Mouse (Mus musculus): Measurements from ENCODE around the gene Samd1. TPM values are rescaled to one million over a fixed set of nuclear protein-coding genes. Genes with fewer than 3 reads are reported as not detected.

Samd1 gene
- total and polyA plus RNA-seq, 2 experiments, result 4.0 to 11.9 TPM

- H3K27ac ChIP-seq (replicated peaks; ENCODE audit: insufficient read depth, low read depth, low read length), result no peak overlapping the region
- no peak overlapping the region for H3K4me3 ChIP-seq (ENCODE audit: insufficient read depth, low read depth, low read length)
- H3K79me2 ChIP-seq (ENCODE audit: control insufficient read depth, insufficient read depth, low read length), result no peaks in the 10 kb centered on the region
- H3K27me3 ChIP-seq (ENCODE audit: control insufficient read depth, insufficient read depth, low read length), result peaks cover 7% of the 10 kb centered on the region
- no peak for DNase-seq (ENCODE audit: extremely low read depth, low read depth, low spot score)
- no peaks in the 10 kb centered on the region for H3K36me3 ChIP-seq (ENCODE audit: control insufficient read depth, insufficient read depth, low read length)
- H3K4me1 ChIP-seq (ENCODE audit: control insufficient read depth, insufficient read depth, low read length), result no peaks in the 10 kb centered on the region
- no peak overlapping the region for H3K9ac ChIP-seq (ENCODE audit: low read depth, low read length)
- 27% methylated on average over 10 of the region's 10 CpGs for WGBS
- TF ChIP-seq POLR2A (IDR thresholded peaks at IDR 0.05; ENCODE audit: extremely low read depth, insufficient read depth, low read length), result no peak
- no peak for TF ChIP-seq CTCF (IDR thresholded peaks at IDR 0.05; ENCODE audit: low read depth, low read length)
These were observed 30.0 kb downstream of the Samd1 start for GRCm38 (mm10) chr8:84027449-84027848.

GRCm38 (mm10) chr8:84029272-84029671 lies 31.8 kb downstream of the Samd1 start:
- H3K36me3 ChIP-seq (ENCODE audit: control insufficient read depth, insufficient read depth, low read length), result no peaks in the 10 kb centered on the region
- no peak for TF ChIP-seq CTCF (IDR thresholded peaks at IDR 0.05; ENCODE audit: low read depth, low read length)
- H3K4me3 ChIP-seq (ENCODE audit: insufficient read depth, low read depth, low read length), result no peak overlapping the region
- H3K79me2 ChIP-seq (ENCODE audit: control insufficient read depth, insufficient read depth, low read length), result no peaks in the 10 kb centered on the region
- H3K27ac ChIP-seq (replicated peaks; ENCODE audit: insufficient read depth, low read depth, low read length), result no peak overlapping the region
- H3K27me3 ChIP-seq (ENCODE audit: control insufficient read depth, insufficient read depth, low read length), result peaks cover 7% of the 10 kb centered on the region
- no peak overlapping the region for H3K9ac ChIP-seq (ENCODE audit: low read depth, low read length)
- H3K4me1 ChIP-seq (ENCODE audit: control insufficient read depth, insufficient read depth, low read length), result no peaks in the 10 kb centered on the region
- WGBS, result 86% methylated on average over 5 of the region's 5 CpGs
- no peak for DNase-seq (ENCODE audit: extremely low read depth, low read depth, low spot score)

GRCm38 (mm10) chr8:84032777-84033176 lies 35.3 kb downstream of the Samd1 start:
- Histone ChIP-seq H3K4me1 (ENCODE audit: control insufficient read depth, insufficient read depth, low read length) (no peaks in the 10 kb centered on the region), H3K4me3 (ENCODE audit: insufficient read depth, low read depth, low read length) (no peak overlapping the region), H3K27ac (replicated peaks; ENCODE audit: insufficient read depth, low read depth, low read length) (no peak overlapping the region), H3K27me3 (ENCODE audit: control insufficient read depth, insufficient read depth, low read length) (peaks cover 3% of the 10 kb centered on the region; the same call in 1 of the 2 replicates), H3K36me3 (ENCODE audit: control insufficient read depth, insufficient read depth, low read length) (no peaks in the 10 kb centered on the region), H3K79me2 (ENCODE audit: control insufficient read depth, insufficient read depth, low read length) (no peaks in the 10 kb centered on the region), H3K9ac (ENCODE audit: low read depth, low read length) (no peak overlapping the region)
- WGBS, result 78% methylated on average over 4 of the region's 4 CpGs
- DNase-seq (ENCODE audit: extremely low read depth, low read depth, low spot score), result no peak
- TF ChIP-seq POLR2A (IDR thresholded peaks at IDR 0.05; ENCODE audit: extremely low read depth, insufficient read depth, low read length) (no peak), CTCF (IDR thresholded peaks at IDR 0.05; ENCODE audit: low read depth, low read length) (no peak)

DNA sequence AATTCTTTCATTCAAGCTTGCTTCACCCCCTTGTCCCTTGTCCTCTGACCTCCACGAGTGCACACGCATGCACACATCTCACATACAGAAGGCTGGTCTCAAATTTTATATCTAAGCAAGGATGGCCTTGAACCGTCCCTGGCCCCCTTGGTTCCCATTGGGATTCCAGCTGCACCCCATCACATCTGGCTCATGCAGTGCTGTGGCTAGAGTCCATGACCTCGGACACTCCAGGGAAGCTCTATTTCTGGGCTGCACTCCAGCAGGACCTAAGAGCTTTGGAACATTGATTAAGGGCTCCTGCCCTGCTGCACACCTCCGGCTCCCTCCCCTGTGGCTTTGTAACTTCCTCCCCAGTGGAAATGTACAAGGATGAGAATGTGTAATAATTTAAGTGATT lies 40.5 kb downstream of the Samd1 start:
- no peak overlapping the region for H3K9ac ChIP-seq (ENCODE audit: low read depth, low read length)
- H3K4me3 ChIP-seq (ENCODE audit: insufficient read depth, low read depth, low read length), result no peak overlapping the region
- no peaks in the 10 kb centered on the region for H3K36me3 ChIP-seq (ENCODE audit: control insufficient read depth, insufficient read depth, low read length)
- peaks cover 4% of the 10 kb centered on the region for H3K27me3 ChIP-seq (ENCODE audit: control insufficient read depth, insufficient read depth, low read length)
- H3K79me2 ChIP-seq (ENCODE audit: control insufficient read depth, insufficient read depth, low read length), result no peaks in the 10 kb centered on the region
- WGBS, result 53% methylated on average over 5 of the region's 5 CpGs
- peak; percentile 41 for DNase-seq (ENCODE audit: extremely low read depth, low read depth, low spot score)
- no peak overlapping the region for H3K27ac ChIP-seq (replicated peaks; ENCODE audit: insufficient read depth, low read depth, low read length)
- no peaks in the 10 kb centered on the region for H3K4me1 ChIP-seq (ENCODE audit: control insufficient read depth, insufficient read depth, low read length)
- TF ChIP-seq POLR2A (IDR thresholded peaks at IDR 0.05; ENCODE audit: extremely low read depth, insufficient read depth, low read length), result no peak
- TF ChIP-seq CTCF (IDR thresholded peaks at IDR 0.05; ENCODE audit: low read depth, low read length), result no peak

DNA sequence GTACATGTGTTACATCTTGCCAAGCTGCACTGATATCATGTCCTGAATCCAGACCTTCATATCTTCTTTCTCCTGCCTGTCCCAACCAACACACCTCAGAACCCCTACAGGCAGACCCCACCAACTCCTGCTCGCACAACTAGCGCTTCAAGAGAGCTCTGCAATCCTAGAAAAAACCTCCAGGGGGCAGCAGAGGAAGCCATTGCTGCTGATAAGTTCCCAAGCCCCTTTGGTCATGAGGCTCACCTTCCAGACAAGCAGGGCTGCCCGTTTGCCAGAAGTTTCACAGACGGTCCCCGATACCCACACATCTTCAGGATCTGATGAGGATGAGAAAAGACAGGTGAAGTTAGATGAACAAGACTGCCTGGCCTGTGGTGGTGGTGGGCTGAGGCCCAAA lies 41.6 kb downstream of the Samd1 start:
- peaks cover 4% of the 10 kb centered on the region for H3K27me3 ChIP-seq (ENCODE audit: control insufficient read depth, insufficient read depth, low read length)
- TF ChIP-seq CTCF (IDR thresholded peaks at IDR 0.05; ENCODE audit: low read depth, low read length) (peak; percentile 73), POLR2A (IDR thresholded peaks at IDR 0.05; ENCODE audit: extremely low read depth, insufficient read depth, low read length) (no peak)
- 8% methylated on average over 5 of the region's 5 CpGs for WGBS

DNA sequence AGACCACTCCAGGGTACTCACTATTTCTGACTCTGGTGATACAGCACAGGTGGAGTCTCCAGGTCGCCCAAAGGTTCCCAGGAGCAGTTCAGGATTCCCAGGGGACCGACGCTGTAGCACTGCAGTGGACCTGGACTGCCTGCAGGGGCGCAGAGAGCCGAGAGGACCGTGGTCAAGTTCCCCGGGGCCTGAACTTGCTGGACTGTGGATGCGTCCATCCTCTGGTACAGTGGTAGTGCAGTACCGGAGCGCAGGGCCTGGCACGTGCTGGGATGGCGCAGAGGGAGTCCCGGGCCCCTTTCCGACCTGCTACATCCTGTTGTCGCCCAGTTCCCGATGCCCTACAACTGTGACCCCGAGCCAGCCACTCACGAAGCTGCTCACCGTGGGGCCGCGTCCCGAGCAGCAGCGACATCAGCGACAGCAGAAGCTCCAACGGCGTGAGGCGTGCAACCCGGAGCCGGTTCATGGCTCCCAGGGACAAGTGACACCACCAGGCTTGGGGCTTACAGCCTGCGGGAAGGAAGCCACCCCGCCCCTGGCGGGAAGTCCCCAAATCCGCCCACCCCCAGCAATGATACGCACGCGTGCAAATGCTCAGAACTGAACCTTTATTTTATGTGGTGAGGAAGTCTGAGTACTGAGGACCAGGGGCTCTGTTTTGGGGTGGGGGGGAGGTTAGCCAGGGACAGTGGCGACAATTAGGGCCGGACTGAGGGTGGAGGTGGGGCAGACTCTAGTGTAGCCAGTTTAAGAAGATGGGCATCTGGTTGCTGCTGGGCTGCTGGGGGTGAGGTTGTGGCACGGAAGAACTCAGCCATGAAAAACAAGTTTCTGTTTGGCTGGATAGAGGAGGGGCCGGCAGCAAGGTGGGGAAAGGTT lies 44.8 kb downstream of the Samd1 start, which contains the start of gene Il27ra:
Gene Il27ra (minus strand): TSS at position 524 of the 882 bp plus-strand sequence.
- Histone ChIP-seq H3K9ac (ENCODE audit: low read depth, low read length) (peak within 1 kb of the TSS; percentile 62), H3K4me1 (ENCODE audit: control insufficient read depth, insufficient read depth, low read length) (no peaks in the 10 kb centered on the region), H3K79me2 (ENCODE audit: control insufficient read depth, insufficient read depth, low read length) (no peaks in the 10 kb centered on the region), H3K4me3 (ENCODE audit: insufficient read depth, low read depth, low read length) (peak within 1 kb of the TSS; percentile 64), H3K36me3 (ENCODE audit: control insufficient read depth, insufficient read depth, low read length) (no peaks in the 10 kb centered on the region), H3K27me3 (ENCODE audit: control insufficient read depth, insufficient read depth, low read length) (peaks cover 6% of the 10 kb centered on the region), H3K27ac (replicated peaks; ENCODE audit: insufficient read depth, low read depth, low read length) (peak within 1 kb of the TSS; percentile 27; the same call in 1 of the 2 replicates)
- 10% methylated on average over 40 of the region's 40 CpGs for WGBS
- TF ChIP-seq CTCF (IDR thresholded peaks at IDR 0.05; ENCODE audit: low read depth, low read length), result peak; percentile 84
- TF ChIP-seq POLR2A (IDR thresholded peaks at IDR 0.05; ENCODE audit: extremely low read depth, insufficient read depth, low read length), result 0 out of 2 replicates have a peak, but pooled peaks have one; percentile 24
- peak; percentile 25 for DNase-seq (ENCODE audit: extremely low read depth, low read depth, low spot score)

More for the DNA sequence above, 41.6 kb downstream of the Samd1 start:
- Histone ChIP-seq H3K4me3 (ENCODE audit: insufficient read depth, low read depth, low read length) (no peak overlapping the region), H3K36me3 (ENCODE audit: control insufficient read depth, insufficient read depth, low read length) (no peaks in the 10 kb centered on the region), H3K4me1 (ENCODE audit: control insufficient read depth, insufficient read depth, low read length) (no peaks in the 10 kb centered on the region), H3K79me2 (ENCODE audit: control insufficient read depth, insufficient read depth, low read length) (no peaks in the 10 kb centered on the region), H3K27ac (replicated peaks; ENCODE audit: insufficient read depth, low read depth, low read length) (no peak overlapping the region), H3K9ac (ENCODE audit: low read depth, low read length) (no peak overlapping the region)
- DNase-seq (ENCODE audit: extremely low read depth, low read depth, low spot score), result peak; percentile 37

All from liver, adult 2 months (tissue).